Mouse (Mus musculus): ENCODE measurements around the gene Plce1. TPM values are rescaled to one million over a fixed set of nuclear protein-coding genes. Genes with fewer than 3 reads are reported as not detected.

Gene Plce1
- 2.3 and 2.7 TPM in 2 replicates for polyA plus RNA-seq (2016; fragmentation: Nextera tagmentation; extraction: Ambion mirVana)

DNA sequence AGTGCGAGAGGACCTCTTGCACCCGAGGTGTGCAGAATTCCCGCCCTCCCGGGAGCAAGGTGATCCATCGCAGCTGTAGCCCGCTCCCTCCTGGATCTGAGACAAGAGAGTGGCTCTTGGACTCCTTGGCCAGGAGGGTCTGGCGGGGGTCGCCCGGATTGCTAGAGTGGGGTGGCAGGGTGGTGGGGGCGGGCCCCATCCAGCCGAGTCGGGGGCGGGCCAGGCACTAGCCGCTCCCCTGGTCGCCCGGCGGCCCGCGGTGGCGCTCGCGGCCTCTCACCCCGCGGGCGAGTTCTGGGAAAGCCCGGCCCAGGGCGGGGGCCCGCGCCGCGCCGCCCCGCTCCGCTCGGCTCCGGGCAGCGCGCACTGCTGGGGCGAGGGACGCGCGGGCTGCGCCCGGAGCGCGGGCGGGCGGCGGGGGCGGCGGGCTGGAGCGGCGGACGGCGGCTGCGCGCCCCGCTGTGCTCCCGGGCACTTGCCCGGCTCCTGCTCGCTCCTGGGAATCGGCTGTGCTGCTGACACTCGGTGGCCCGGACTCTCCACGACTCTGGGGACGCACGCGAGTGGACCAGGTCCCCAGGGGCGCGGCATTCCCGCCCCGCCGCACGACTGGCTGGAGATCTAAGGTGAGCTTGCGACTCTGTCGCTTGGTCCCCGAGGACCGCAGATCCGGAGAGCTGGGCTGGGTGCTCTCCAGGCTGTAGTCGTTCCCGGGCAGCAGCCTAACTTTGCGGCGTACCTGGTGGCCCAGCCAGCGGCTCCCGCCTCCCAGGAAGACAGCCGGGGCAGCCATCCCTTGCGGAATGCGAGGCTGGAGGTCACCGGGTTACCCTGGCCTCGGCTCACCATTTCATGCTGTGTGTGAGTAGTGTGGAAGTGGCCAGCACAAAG lies at the start of gene Plce1:
Gene Plce1 (plus strand): TSS at position 379 of the 891 bp plus-strand sequence.
- DNase-seq (ENCODE audit: low spot score), result peak; percentile 73
- Histone ChIP-seq H3K27me3 (replicated peaks; ENCODE audit: low read depth, poor library complexity, severe bottlenecking) (peaks cover 63% of the 10 kb centered on the region), H3K4me1 (peaks cover 56% of the 10 kb centered on the region), H3K9me3 (no peaks in the 10 kb centered on the region), H3K4me3 (peak within 1 kb of the TSS; percentile 82), H3K36me3 (replicated peaks) (no peaks in the 10 kb centered on the region), H3K27ac (replicated peaks) (peak within 1 kb of the TSS; percentile 86)
- 2% methylated on average over 90 of the region's 90 CpGs for WGBS

DNA sequence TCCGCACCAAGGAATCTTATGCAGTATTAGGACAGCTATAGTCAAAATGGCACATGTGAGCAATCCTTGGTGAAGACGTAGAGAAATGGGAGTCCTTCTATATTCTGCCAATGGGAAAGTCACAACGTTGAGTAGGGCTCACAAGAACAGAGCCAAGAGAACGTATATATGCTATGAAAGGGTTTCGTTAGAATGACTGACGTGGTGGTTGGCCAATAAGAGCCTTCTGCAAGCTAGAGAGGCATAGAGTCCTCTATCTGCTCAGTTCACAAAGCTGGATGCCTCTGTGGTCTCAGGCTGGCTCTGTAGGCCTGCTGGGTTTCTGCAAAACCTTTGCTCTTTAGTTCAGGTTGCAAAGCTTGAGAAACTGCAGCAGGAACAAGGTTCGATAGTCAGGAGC lies 49.6 kb upstream of the Plce1 start:
- Histone ChIP-seq H3K4me1 (no peaks in the 10 kb centered on the region), H3K9me3 (no peaks in the 10 kb centered on the region), H3K4me3 (no peak overlapping the region), H3K27me3 (replicated peaks; ENCODE audit: low read depth, poor library complexity, severe bottlenecking) (no peaks in the 10 kb centered on the region), H3K36me3 (replicated peaks) (no peaks in the 10 kb centered on the region), H3K27ac (replicated peaks) (no peak overlapping the region)
- no peak for DNase-seq (ENCODE audit: low spot score)
- 74% methylated on average over 7 of the region's 7 CpGs for WGBS

DNA sequence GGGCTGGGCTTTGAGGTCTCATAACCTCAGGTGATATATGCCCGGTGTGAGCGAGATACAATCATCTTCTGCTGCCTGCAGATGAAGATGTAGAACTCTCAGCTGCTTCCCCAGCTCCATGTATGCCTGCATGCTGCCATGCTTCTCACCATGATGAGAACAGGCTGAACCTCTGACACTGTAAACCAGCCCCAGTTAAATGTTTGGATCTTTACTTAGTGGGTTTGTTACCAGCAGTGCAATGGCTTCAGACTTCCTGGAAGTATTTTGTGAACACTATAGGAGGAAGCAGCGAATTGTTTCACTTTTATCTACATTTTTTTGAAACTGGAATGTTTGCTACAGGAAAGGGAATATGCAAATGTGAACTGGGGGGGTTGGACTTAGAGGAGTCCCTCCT lies 48.9 kb upstream of the Plce1 start:
- Histone ChIP-seq H3K9me3 (no peaks in the 10 kb centered on the region), H3K36me3 (replicated peaks) (no peaks in the 10 kb centered on the region), H3K4me3 (no peak overlapping the region), H3K27ac (replicated peaks) (no peak overlapping the region), H3K27me3 (replicated peaks; ENCODE audit: low read depth, poor library complexity, severe bottlenecking) (no peaks in the 10 kb centered on the region), H3K4me1 (no peaks in the 10 kb centered on the region)
- no peak for DNase-seq (ENCODE audit: low spot score)
- 80% methylated on average over 3 of the region's 3 CpGs for WGBS

DNA sequence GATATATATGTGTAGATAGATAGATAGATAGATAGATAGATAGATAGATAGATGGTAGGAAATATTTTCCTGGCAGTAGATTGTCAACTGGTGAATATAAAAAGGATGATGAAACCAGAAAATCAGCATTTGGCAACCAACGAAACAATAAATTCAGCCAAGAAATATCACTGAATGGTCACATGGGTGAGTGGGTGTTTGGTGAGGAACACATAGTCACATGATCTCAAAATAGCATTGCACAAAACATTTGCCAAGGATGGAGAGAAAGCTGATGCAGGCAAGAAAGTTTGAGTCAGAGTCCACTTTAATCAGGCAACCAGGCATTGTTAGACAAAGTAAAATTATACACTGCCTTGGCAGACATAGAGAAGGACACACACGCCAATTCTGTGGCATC lies 47.5 kb upstream of the Plce1 start:
- H3K4me3 ChIP-seq, result no peak overlapping the region
- H3K27ac ChIP-seq (replicated peaks), result no peak overlapping the region
- no peaks in the 10 kb centered on the region for H3K27me3 ChIP-seq (replicated peaks; ENCODE audit: low read depth, poor library complexity, severe bottlenecking)
- H3K9me3 ChIP-seq, result no peaks in the 10 kb centered on the region
- no peak for DNase-seq (ENCODE audit: low spot score)
- H3K4me1 ChIP-seq, result no peaks in the 10 kb centered on the region
- WGBS, result 91% methylated on average over 2 of the region's 2 CpGs
- H3K36me3 ChIP-seq (replicated peaks), result no peaks in the 10 kb centered on the region

DNA sequence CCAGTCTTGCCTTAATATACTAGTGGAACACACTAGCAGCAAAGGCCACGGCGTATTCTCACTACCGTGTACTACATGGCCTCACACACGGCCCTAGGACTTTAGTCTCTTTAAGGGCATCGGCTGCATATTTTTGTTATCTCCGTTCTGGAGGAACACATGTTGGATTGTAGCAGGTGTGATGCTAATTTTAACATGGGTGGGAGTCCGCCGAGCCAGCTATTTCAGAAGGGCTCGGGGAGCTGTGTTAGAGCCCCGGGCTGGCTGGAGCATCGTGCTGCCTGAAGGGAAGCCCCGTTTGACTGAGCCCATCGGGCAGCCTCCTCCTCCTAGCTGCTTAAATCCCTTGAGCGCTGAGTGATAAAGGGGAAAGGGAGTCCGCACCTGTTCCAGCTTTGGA lies 45.7 kb upstream of the Plce1 start:
- no peak for DNase-seq (ENCODE audit: low spot score)
- Histone ChIP-seq H3K27me3 (replicated peaks; ENCODE audit: low read depth, poor library complexity, severe bottlenecking) (no peaks in the 10 kb centered on the region), H3K9me3 (no peaks in the 10 kb centered on the region), H3K4me3 (no peak overlapping the region), H3K36me3 (replicated peaks) (no peaks in the 10 kb centered on the region), H3K27ac (replicated peaks) (no peak overlapping the region), H3K4me1 (0 out of 2 replicates have a peak, but pooled peaks cover 2% of the 10 kb centered on the region)
- WGBS, result 96% methylated on average over 15 of the region's 15 CpGs

DNA sequence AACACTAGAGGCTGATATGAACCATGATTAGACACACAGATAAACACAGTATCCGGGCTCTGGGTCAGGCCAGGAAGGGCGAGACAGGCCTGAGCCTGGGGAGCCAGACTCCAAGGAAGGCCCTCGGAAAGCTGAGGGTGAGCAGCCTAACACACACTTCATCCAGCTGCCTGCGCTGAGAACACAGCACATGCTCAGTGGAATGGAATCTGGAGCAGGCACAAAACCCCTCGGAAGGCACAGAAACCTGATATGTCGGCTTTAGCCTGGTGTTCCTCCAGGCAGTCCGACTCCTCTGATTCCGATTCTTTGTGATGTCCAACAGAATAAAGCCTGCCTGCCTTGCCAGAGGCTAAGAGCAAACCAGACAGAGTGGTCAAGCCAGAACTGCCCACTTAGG lies 39.0 kb upstream of the Plce1 start:
- no peaks in the 10 kb centered on the region for H3K9me3 ChIP-seq
- 45% methylated on average over 8 of the region's 8 CpGs for WGBS
- peak; percentile 44 for DNase-seq (ENCODE audit: low spot score)
- H3K27ac ChIP-seq (replicated peaks), result peak overlapping the region; percentile 54
- H3K4me3 ChIP-seq, result no peak overlapping the region
- no peaks in the 10 kb centered on the region for H3K27me3 ChIP-seq (replicated peaks; ENCODE audit: low read depth, poor library complexity, severe bottlenecking)
- peaks cover 12% of the 10 kb centered on the region for H3K4me1 ChIP-seq
- H3K36me3 ChIP-seq (replicated peaks), result no peaks in the 10 kb centered on the region

DNA sequence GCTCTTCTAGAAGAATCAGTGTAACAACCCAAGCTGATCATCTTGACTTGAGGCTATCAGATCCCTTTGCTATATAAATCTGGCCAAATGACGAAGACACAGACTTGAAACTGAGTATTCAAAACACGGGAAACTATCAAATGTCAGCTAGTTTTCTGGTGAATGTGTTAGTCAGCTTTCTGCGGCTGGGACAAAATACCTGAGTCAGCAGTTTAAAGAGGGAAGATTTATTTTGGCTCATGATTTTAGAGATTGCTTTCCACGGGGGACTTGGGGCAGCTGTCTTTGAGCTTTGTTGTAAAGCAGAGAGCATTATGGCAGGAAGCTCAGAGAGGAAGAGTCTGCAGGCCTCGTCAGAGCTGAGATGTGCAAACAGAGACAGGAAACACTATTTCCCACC lies 35.2 kb upstream of the Plce1 start:
- Histone ChIP-seq H3K4me1 (peaks cover 23% of the 10 kb centered on the region), H3K27ac (replicated peaks) (no peak overlapping the region), H3K9me3 (no peaks in the 10 kb centered on the region), H3K27me3 (replicated peaks; ENCODE audit: low read depth, poor library complexity, severe bottlenecking) (no peaks in the 10 kb centered on the region), H3K36me3 (replicated peaks) (no peaks in the 10 kb centered on the region), H3K4me3 (no peak overlapping the region)
- 77% methylated on average over 5 of the region's 5 CpGs for WGBS
- DNase-seq (ENCODE audit: low spot score), result no peak

DNA sequence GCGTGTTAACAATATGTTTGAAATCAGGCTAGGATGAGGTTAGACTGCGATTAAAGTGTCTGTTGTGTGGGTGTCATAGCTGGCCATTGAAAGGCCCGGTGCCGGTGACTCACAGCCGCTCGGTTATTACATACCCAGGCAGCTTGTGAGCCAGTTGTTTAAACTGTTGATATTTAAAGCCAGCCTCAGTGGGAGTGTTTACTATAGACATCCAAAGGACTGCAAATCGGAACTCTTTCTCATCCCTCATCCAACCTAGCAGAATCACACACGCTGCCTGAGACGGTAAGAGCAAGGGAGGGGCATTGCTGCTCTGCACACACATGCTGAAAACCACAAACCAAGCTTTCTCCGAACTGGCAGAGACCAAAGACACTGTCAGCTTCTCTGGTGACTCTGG lies 25.7 kb upstream of the Plce1 start:
- H3K4me1 ChIP-seq, result no peaks in the 10 kb centered on the region
- DNase-seq (ENCODE audit: low spot score), result no peak
- H3K27ac ChIP-seq (replicated peaks), result no peak overlapping the region
- 90% methylated on average over 10 of the region's 10 CpGs for WGBS
- no peaks in the 10 kb centered on the region for H3K27me3 ChIP-seq (replicated peaks; ENCODE audit: low read depth, poor library complexity, severe bottlenecking)
- H3K9me3 ChIP-seq, result peaks cover 3% of the 10 kb centered on the region; the same call in 1 of the 2 replicates
- H3K36me3 ChIP-seq (replicated peaks), result no peaks in the 10 kb centered on the region
- no peak overlapping the region for H3K4me3 ChIP-seq

DNA sequence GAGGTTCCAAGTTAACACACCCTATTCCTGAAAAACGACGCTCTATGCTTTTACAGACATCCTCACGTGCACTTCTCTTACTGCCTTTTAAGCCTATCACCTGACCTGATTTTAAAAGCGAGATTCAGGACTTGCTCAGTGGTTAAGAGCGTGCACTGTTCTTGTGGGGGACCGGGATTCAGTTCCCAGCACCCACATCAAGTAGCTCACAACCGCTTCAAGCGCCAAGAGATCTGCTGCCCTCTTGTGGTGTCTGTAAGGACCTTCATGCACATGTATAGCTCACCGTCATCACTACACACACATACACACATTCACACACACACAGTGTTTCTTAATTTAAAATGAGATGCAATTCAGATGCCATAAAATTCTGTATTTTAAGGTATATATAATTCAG lies 21.9 kb upstream of the Plce1 start:
- Histone ChIP-seq H3K4me3 (no peak overlapping the region), H3K9me3 (peaks cover 3% of the 10 kb centered on the region; the same call in 1 of the 2 replicates), H3K36me3 (replicated peaks) (no peaks in the 10 kb centered on the region), H3K27ac (replicated peaks) (no peak overlapping the region), H3K4me1 (no peaks in the 10 kb centered on the region), H3K27me3 (replicated peaks; ENCODE audit: low read depth, poor library complexity, severe bottlenecking) (no peaks in the 10 kb centered on the region)
- no peak for DNase-seq (ENCODE audit: low spot score)
- WGBS, result 94% methylated on average over 9 of the region's 9 CpGs

DNA sequence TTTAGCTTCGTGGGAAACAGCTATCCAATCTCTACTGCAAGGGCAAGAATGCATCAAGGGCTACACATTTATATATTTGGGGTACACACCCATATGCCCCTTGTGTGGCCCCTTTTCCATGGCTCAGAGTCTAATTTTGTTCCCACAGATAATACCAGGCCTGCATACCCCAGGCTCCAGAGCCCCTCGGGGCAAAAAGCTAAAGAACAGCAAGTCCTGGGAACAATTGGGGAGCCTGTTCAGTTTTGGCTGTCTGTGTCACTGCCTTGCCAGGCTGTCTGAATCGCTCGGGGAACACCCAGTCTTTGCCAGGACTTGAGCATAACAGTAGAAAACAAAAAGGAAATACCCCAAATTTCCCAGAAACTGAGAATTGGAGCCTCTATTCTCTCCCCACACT lies 20.2 kb upstream of the Plce1 start:
- Histone ChIP-seq H3K4me1 (no peaks in the 10 kb centered on the region), H3K27ac (replicated peaks) (no peak overlapping the region)

DNA sequence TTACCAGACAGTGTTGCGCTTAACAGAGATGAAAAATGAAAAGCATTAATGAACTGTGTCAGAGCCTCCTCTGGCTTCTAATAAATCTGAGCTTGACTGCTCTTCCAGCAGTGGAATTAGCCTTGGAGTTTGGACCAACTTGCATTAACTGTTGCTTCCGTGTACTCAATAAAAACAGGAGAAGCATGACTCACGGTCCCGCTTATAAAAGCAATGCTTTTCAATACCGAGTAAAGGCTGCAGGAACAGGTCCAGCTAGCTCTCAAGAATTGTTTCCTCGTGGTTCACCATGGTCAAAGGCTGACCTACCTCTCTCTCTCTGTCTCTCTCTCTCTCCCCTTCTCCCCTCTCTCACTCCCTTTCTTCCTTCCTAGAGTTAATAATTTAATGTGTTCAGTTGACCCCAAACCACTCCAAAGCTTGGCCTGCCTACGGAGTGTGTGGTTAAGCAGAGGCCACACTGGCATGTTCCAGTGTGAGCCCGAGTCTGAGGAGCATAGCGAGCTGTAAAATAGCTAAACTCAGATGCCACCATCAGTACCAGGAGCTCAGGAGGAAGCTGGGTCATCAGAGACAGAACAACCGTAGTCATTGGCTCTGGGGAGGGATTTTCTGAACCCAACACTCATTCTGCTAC lies 10.5 kb upstream of the Plce1 start:
- H3K27ac ChIP-seq (replicated peaks), result no peak overlapping the region
- H3K4me3 ChIP-seq, result no peak overlapping the region
- H3K36me3 ChIP-seq (replicated peaks), result no peaks in the 10 kb centered on the region
- WGBS, result 87% methylated on average over 10 of the region's 10 CpGs
- H3K27me3 ChIP-seq (replicated peaks; ENCODE audit: low read depth, poor library complexity, severe bottlenecking), result no peaks in the 10 kb centered on the region
- no peaks in the 10 kb centered on the region for H3K4me1 ChIP-seq
- no peak for DNase-seq (ENCODE audit: low spot score)
- no peaks in the 10 kb centered on the region for H3K9me3 ChIP-seq

More for the DNA sequence above, 20.2 kb upstream of the Plce1 start:
- H3K36me3 ChIP-seq (replicated peaks), result no peaks in the 10 kb centered on the region
- no peaks in the 10 kb centered on the region for H3K27me3 ChIP-seq (replicated peaks; ENCODE audit: low read depth, poor library complexity, severe bottlenecking)
- peaks cover 3% of the 10 kb centered on the region; the same call in 1 of the 2 replicates for H3K9me3 ChIP-seq
- DNase-seq (ENCODE audit: low spot score), result no peak
- WGBS, result 55% methylated on average over 4 of the region's 4 CpGs
- H3K4me3 ChIP-seq, result no peak overlapping the region

DNA sequence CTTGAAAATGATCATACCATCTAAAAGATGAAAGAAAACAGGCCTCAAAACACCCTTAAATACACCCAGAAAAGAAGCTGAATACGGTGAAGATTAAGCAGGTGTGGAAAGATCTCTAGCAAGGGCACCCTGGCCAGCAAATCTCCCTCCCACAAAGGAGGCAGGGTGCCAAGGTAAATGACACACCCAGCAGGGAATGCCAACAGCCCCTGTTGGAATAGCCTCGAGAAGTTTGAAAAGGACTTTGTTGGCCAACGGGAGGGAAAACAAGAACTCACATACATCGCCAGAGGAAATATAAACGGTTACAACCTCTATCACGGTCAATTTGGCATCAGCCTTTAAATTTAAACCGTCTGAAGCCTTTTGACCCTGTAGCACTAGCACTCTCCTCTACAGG lies 5.5 kb upstream of the Plce1 start:
- Histone ChIP-seq H3K9me3 (no peaks in the 10 kb centered on the region), H3K4me3 (no peak overlapping the region), H3K36me3 (replicated peaks) (no peaks in the 10 kb centered on the region), H3K4me1 (peaks cover 27% of the 10 kb centered on the region), H3K27me3 (replicated peaks; ENCODE audit: low read depth, poor library complexity, severe bottlenecking) (peaks cover 17% of the 10 kb centered on the region), H3K27ac (replicated peaks) (no peak overlapping the region)
- 73% methylated on average over 7 of the region's 7 CpGs for WGBS
- no peak for DNase-seq (ENCODE audit: low spot score)

DNA sequence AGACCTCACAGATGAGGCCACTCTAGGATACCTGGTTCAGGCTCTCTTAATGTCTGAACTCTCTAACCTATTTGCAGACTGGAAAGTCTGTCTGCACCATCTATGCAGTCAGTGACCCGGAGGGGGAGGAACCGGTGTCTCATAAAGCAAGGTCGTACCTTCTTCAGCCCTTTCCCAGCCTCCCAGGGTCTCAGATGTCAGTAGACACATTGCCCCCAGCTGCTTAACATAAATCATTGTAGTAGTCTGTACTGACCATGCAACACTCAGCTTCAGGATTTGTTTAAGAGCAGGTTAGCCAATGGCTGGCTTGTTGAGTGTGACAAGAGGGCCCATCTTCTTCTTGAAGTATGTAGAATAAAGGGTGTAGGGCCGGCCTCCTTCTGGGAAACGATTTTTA lies 2.6 kb upstream of the Plce1 start:
- no peak for DNase-seq (ENCODE audit: low spot score)
- Histone ChIP-seq H3K4me3 (no peak overlapping the region), H3K27ac (replicated peaks) (no peak overlapping the region), H3K27me3 (replicated peaks; ENCODE audit: low read depth, poor library complexity, severe bottlenecking) (peaks cover 37% of the 10 kb centered on the region), H3K4me1 (peaks cover 47% of the 10 kb centered on the region), H3K36me3 (replicated peaks) (no peaks in the 10 kb centered on the region), H3K9me3 (no peaks in the 10 kb centered on the region)
- WGBS, result 43% methylated on average over 5 of the region's 5 CpGs

Data from embryonic facial prominence, embryonic 10.5 days (tissue).